Comparison of ENCODE assay signal across 21 mouse cellular contexts in the genomic region with DNA sequence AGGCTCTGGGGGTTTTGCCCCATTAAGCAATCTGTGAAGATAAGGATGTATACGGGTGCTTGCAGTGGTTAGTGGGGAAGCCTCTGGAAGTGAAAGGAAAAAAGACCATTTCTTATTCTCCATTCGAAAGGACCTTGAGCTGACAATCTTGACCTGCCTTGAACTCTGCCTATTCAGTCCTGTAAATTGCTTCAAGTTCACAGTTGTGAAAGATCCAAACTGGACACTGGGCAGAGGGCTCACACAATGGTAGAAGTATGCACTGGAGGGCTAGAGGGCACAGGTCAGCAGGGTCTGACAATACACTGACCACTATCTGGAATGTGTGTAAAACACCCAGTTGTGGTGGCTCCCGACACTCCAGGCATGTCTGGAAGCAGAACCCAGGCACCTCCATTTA.
DNase-seq lines count a peak whose midpoint lies in the region; ATAC-seq and TF ChIP-seq lines count a peak whose summit lies in the region.
"Had no signal": no experiment of that assay in that cellular context is flagged by ENCODE, and none has a peak within 500 bp of the region (broad histone marks: within the 10 kb centered on the region; RNA-seq: fewer than 3 reads in every experiment).

No protein-coding gene starts in this region.

- H3K4me1 ChIP-seq in hindbrain, embryonic 10.5 days (replicated peaks): peaks cover 90% of the 10 kb centered on the region
- H3K4me1 ChIP-seq in hindbrain, postnatal 0 days (ENCODE audit: insufficient read depth, low read length): peaks cover 25% of the 10 kb centered on the region; the same call in 1 of the 2 replicates
- H3K4me1 ChIP-seq in brown adipose tissue, adult 24 weeks (ENCODE audit: control insufficient read depth, insufficient read depth, insufficient read length, low read length): peaks cover 23% of the 10 kb centered on the region
- peaks cover 11% of the 10 kb centered on the region for H3K4me1 ChIP-seq in small intestine, adult 2 months (ENCODE audit: control insufficient read depth, insufficient read depth, insufficient read length, low read length)
- H3K4me1 ChIP-seq: liver, embryonic 15.5 days had no signal

- H3K27me3 ChIP-seq in hindbrain, embryonic 10.5 days (ENCODE audit: insufficient read depth, poor library complexity, severe bottlenecking): 0 out of 2 replicates have a peak, but pooled peaks cover 5% of the 10 kb centered on the region
- H3K27me3 ChIP-seq in hindbrain, postnatal 0 days (ENCODE audit: insufficient read depth, low read length): no peaks in the 10 kb centered on the region
- H3K27me3 ChIP-seq in small intestine, adult 2 months (ENCODE audit: control insufficient read depth, insufficient read depth, low read length): no peaks in the 10 kb centered on the region
- H3K27me3 ChIP-seq: forebrain, embryonic 12.5 days; heart, embryonic 12.5 days; hindbrain, embryonic 15.5 days; limb, embryonic 15.5 days; liver, embryonic 15.5 days; midbrain, embryonic 12.5 days had no signal

- H3K4me3 ChIP-seq in hindbrain, embryonic 10.5 days: no peak overlapping the region
- H3K4me3 ChIP-seq in hindbrain, postnatal 0 days (ENCODE audit: low read length): no peak overlapping the region
- H3K4me3 ChIP-seq in brown adipose tissue, adult 24 weeks (ENCODE audit: insufficient read depth, low read depth, low read length): no peak overlapping the region
- no peak overlapping the region for H3K4me3 ChIP-seq in small intestine, adult 2 months (ENCODE audit: low read depth, low read length)
- H3K4me3 ChIP-seq: forebrain, embryonic 12.5 days; heart, embryonic 12.5 days; hindbrain, embryonic 15.5 days; limb, embryonic 15.5 days; liver, embryonic 15.5 days; midbrain, embryonic 12.5 days had no signal

- TF ChIP-seq CTCF in hindbrain, postnatal 0 days (IDR thresholded peaks at IDR 0.05; ENCODE audit: low read depth): no peak
- TF ChIP-seq CTCF in small intestine, adult 2 months (IDR thresholded peaks at IDR 0.05; ENCODE audit: extremely low read depth, insufficient read length, insufficient replicate concordance, low read depth, low read length): no peak

- H3K4me2 ChIP-seq in hindbrain, postnatal 0 days (ENCODE audit: low read depth, low read length): no peak overlapping the region
- H3K4me2 ChIP-seq: forebrain, embryonic 12.5 days; heart, embryonic 12.5 days; hindbrain, embryonic 15.5 days; limb, embryonic 15.5 days; liver, embryonic 15.5 days; lung, embryonic 14.5 days; midbrain, embryonic 12.5 days had no signal

- 44% methylated on average over 3 of the region's 3 CpGs for WGBS in hindbrain, embryonic 10.5 days
- WGBS in hindbrain, postnatal 0 days: 48% methylated on average over 3 of the region's 3 CpGs
- WGBS in small intestine, adult 2 months: 67% methylated on average over 3 of the region's 3 CpGs

- no peaks in the 10 kb centered on the region for H3K9me3 ChIP-seq in hindbrain, embryonic 10.5 days
- H3K9me3 ChIP-seq in hindbrain, postnatal 0 days (ENCODE audit: low read length): no peaks in the 10 kb centered on the region
- H3K9me3 ChIP-seq: forebrain, embryonic 12.5 days; heart, embryonic 12.5 days; hindbrain, embryonic 15.5 days; limb, embryonic 15.5 days; liver, embryonic 15.5 days; midbrain, embryonic 12.5 days had no signal

- ATAC-seq in hindbrain, postnatal 0 days: no peak
- ATAC-seq: forebrain, postnatal 0 days had no signal

- peak; percentile 53 for DNase-seq in embryo, embryonic 10.5 days (ENCODE audit: low spot score)
- DNase-seq in embryo, embryonic 9.5 days (ENCODE audit: extremely low spot score): no peak
- peak; percentile 38 for DNase-seq in hindbrain, embryonic 10.5 days (ENCODE audit: low spot score)
- no peak for DNase-seq in hindbrain, postnatal 0 days (ENCODE audit: low spot score)
- no peak for DNase-seq in cerebellum, postnatal 36 days
- DNase-seq: adrenal gland, adult 8-10 months; cerebellum, adult 9-10 months; forebrain, postnatal 0 days; gastrocnemius, postnatal 10 days; kidney, postnatal 4 days; left cerebral cortex, postnatal 4 days; lung, embryonic 14.5 days; lung, postnatal 14 days had no signal

- no peak for TF ChIP-seq POLR2A in small intestine, adult 2 months (IDR thresholded peaks at IDR 0.05; ENCODE audit: low read depth, low read length)

- no peak overlapping the region for H3K9ac ChIP-seq in hindbrain, postnatal 0 days (replicated peaks; ENCODE audit: low read length)
- H3K9ac ChIP-seq: forebrain, embryonic 12.5 days; forebrain, postnatal 0 days; heart, embryonic 12.5 days; hindbrain, embryonic 15.5 days; limb, embryonic 15.5 days; liver, embryonic 15.5 days; lung, embryonic 14.5 days; midbrain, embryonic 12.5 days had no signal

- H3K36me3 ChIP-seq in hindbrain, embryonic 10.5 days: 0 out of 2 replicates have a peak, but pooled peaks cover 4% of the 10 kb centered on the region
- H3K36me3 ChIP-seq in hindbrain, postnatal 0 days (ENCODE audit: insufficient read depth, low read length): no peaks in the 10 kb centered on the region
- no peaks in the 10 kb centered on the region for H3K36me3 ChIP-seq in small intestine, adult 2 months (ENCODE audit: control insufficient read depth, insufficient read depth, low read length)
- H3K36me3 ChIP-seq: forebrain, embryonic 12.5 days; heart, embryonic 12.5 days; hindbrain, embryonic 15.5 days; limb, embryonic 15.5 days; liver, embryonic 15.5 days; midbrain, embryonic 12.5 days had no signal

- H3K27ac ChIP-seq in hindbrain, embryonic 10.5 days: 0 out of 2 replicates have a peak overlapping the region, but pooled peaks have one; percentile 45
- H3K27ac ChIP-seq in hindbrain, postnatal 0 days: no peak overlapping the region
- H3K27ac ChIP-seq in brown adipose tissue, adult 24 weeks (replicated peaks; ENCODE audit: low read depth, low read length): peak overlapping the region; percentile 59
- peak overlapping the region; percentile 42; the same call in 1 of the 2 replicates for H3K27ac ChIP-seq in small intestine, adult 2 months (ENCODE audit: insufficient read depth, low read depth, low read length)
- H3K27ac ChIP-seq: forebrain, embryonic 12.5 days; hindbrain, embryonic 15.5 days; liver, embryonic 15.5 days had no signal

Comparison
In these comparisons a context has a peak if more than half of its experiments do, and no peak if none do; other contexts are left out.
1. DNase-seq: peak in embryo, embryonic 10.5 days (single experiment) and hindbrain, embryonic 10.5 days (single experiment); none in embryo, embryonic 9.5 days (single experiment), hindbrain, postnatal 0 days (single experiment) and cerebellum, postnatal 36 days (0 of 2).